Mouse (Mus musculus) hindlimb bud, embryonic 11.5 days (tissue): ENCODE measurements around the gene Gmfg.
A peak's percentile ranks its signal among the peaks of the same experiment; 100 is the strongest.

Source experiments
- DNase-seq: peaks from one replicate; pipeline ENCODE4 v3.0.0-alpha.2; 2012; ENCODE audit warnings: low read depth, low spot score; ENCODE audit errors: extremely low spot score

The Gmfg gene

DNA sequence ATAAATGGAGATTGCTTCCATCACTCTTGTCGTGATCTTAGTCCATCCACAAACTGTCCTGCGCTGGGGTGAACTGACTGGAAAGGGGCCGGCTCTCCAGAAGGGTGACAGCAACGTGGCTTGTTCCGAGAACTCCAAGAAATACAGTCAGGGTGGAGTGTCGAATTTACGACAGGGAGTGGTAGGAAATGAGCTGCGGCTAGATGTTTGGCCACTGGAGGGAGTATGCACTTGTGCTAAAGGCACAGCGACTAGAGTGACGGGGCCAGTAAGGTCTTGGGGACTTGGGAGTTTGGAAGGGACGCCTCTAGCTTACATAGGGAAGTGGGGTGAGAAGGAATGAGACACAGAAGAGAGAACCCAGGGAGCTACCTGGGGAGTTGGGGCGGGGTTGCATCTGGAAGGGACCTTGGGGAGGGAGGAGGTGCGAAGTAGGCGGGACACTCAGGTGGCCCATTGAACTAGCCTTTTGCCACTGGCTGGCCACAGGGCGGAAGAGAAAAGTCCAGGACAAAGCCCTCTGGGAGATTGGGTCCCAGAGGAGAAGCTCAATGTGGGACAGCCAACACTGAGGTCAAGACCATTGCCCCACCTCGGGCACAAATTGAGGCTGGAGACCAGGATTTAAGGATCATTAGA, at the start of gene Gmfg:
Gene Gmfg, plus strand, starts transcription at position 516 of the 639 bp plus-strand sequence.
- DNase-seq: peak; percentile 68

- no peak for DNase-seq
Measured at GRCm38 (mm10) chr7:28390331-28390730, 46.9 kb upstream of the Gmfg start.

GRCm38 (mm10) chr7:28392429-28393271, 44.6 kb upstream of the Gmfg start, which contains the start of the genes Med29 and Paf1:
Gene Med29, minus strand, starts transcription at chr7:28392708.
Gene Paf1, plus strand, starts transcription at chr7:28392951.
- peak; percentile 98 for DNase-seq

GRCm38 (mm10) chr7:28393272-28393951, 43.8 kb upstream of the Gmfg start:
- DNase-seq: no peak

DNA sequence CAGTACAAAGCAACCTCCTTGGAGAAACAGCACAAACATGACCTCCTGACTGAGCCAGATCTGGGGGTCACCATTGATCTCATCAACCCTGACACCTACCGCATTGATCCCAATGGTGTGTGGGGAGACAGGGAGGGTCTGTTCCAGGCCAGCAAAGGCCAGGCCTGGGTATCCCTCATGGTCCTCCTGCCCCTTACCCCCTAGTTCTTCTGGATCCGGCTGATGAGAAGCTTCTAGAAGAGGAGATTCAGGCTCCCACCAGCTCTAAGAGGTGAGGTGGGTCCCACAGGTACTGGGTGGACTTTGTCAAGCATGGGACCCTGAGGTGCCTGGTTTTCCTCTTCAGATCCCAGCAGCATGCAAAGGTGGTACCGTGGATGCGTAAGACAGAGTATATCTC, 41.8 kb upstream of the Gmfg start:
- no peak for DNase-seq

DNA sequence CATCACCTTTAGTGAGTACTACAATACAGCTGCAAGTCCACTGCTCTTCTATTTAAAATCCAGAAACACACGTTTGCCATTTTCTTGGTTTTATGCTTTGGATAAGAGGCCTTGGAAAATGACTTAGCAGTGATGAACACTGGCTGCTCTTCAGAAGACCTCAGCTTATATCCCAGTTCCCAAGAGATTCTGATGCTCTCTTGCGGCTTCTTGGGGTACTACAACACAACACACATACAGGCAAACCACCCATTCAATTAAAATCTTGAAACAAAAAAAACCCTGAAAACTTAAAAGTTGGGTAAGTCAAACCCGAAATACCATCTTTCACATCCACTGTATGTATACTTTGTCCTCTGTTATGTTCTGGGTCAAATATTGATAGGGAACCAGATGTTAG, 39.2 kb upstream of the Gmfg start:
- DNase-seq: no peak

DNA sequence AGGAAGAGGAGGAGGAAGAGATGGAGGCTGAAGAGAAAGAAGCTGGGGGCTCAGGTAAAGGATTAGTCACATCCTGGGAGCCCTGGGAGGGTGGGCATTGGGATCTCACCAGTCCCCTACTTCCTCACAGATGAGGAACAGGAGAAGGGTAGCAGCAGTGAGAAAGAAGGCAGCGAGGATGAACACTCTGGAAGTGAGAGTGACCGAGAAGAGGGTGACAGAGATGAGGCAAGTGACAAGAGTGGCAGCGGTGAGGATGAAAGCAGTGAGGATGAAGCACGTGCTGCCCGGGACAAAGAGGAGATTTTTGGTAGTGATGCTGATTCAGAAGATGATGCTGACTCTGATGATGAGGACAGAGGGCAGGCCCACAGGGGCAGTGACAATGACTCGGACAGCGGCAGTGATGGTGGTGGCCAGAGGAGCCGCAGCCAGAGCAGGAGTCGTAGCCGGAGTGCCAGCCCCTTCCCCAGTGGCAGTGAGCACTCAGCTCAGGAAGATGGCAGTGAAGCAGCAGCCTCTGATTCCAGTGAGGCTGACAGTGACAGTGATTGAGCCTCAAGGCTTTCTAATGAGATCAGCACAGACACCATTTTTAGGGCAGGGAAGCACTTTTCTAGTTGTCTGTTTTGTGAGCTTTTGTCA, 38.4 kb upstream of the Gmfg start:
- no peak for DNase-seq

DNA sequence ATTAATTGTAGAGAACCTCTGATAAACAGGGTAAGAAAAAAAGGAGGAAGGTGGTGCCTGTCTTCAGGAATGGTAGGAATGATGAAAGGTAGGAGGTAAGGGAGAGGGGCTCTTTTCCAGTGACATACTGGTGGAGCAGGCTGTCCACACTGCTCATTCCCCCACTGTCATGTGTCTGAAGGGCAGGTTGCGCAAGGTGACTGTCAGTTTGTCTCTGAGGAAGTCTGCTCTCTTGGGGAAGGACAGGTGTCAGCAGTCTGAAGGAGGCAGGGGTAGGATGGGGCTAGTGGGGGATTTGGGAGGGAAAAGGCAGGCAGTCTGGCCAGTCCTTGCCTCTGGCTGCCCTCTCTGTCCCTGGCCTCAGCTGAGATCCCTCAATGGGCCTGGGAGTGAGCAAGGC, 36.2 kb upstream of the Gmfg start:
- no peak for DNase-seq

GRCm38 (mm10) chr7:28401942-28402341, 35.3 kb upstream of the Gmfg start:
- no peak for DNase-seq

GRCm38 (mm10) chr7:28410841-28411475, 26.3 kb upstream of the Gmfg start:
- DNase-seq: no peak

GRCm38 (mm10) chr7:28412826-28413225, 24.4 kb upstream of the Gmfg start:
- DNase-seq: no peak

DNA sequence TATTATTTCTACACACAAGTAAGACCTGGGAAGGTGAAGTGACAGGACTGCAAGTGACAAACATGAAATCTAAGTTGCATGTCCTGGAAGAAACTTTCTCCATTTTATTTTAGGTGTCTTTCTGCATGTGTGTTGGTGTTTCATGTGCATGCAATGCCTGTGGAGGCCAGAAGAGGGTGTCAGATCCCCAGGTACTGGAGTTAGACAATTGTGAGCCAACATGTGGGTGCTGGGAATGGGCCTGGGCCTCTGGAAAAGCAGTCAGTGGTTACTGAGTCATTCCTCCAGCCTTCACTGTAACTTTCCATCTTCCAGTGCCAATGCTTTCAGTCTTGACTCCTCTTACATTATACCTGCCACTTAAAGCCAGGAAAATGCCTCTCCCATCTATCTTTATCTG, 19.9 kb upstream of the Gmfg start:
- no peak for DNase-seq

GRCm38 (mm10) chr7:28418096-28418670, 19.1 kb upstream of the Gmfg start:
- DNase-seq: no peak

DNA sequence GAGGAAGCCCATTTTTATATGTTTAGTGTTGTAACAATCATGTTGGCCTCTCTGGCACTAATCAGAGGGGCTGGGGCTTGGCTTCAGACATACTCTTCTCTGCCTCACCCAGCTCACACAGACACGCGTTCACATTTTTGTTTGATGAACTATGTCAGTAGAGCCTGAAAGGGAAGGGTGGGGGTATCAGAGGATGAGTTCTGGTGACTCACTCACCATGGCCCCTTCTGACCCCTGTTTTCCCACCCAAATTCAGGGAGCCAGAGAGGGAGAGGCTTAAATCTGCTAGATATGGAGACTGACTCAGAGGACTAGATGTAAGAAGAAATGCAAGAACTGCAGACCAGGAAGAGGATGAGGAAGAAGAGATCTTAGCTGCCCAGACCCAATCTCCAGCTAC, 17.8 kb upstream of the Gmfg start:
- no peak for DNase-seq

DNA sequence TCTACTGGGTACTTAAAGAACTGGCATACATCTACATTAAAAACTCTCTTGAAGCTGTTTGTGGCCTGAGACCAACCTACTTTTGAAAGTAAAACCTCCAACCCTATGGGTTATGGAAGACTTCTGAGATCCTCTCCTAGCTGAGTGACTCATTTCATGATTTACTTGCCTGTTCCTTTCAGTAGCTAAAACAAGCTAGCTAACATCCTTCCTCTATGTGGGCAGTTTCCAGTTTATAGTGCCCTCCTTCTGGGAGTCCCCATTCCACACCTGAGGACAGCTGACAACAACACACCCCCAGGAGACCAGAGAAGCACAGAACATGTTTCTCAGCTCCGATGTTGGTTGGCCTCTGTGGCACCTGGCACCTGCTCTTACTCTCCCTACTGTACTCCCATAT, 14.2 kb upstream of the Gmfg start:
- DNase-seq: no peak

GRCm38 (mm10) chr7:28427738-28428137, 9.5 kb upstream of the Gmfg start:
- no peak for DNase-seq

GRCm38 (mm10) chr7:28430512-28430911, 6.7 kb upstream of the Gmfg start:
- DNase-seq: no peak

GRCm38 (mm10) chr7:28432252-28432651, 5.0 kb upstream of the Gmfg start:
- DNase-seq: no peak

- no peak for DNase-seq
Measured at GRCm38 (mm10) chr7:28435660-28436259, 1.5 kb upstream of the Gmfg start.

DNA sequence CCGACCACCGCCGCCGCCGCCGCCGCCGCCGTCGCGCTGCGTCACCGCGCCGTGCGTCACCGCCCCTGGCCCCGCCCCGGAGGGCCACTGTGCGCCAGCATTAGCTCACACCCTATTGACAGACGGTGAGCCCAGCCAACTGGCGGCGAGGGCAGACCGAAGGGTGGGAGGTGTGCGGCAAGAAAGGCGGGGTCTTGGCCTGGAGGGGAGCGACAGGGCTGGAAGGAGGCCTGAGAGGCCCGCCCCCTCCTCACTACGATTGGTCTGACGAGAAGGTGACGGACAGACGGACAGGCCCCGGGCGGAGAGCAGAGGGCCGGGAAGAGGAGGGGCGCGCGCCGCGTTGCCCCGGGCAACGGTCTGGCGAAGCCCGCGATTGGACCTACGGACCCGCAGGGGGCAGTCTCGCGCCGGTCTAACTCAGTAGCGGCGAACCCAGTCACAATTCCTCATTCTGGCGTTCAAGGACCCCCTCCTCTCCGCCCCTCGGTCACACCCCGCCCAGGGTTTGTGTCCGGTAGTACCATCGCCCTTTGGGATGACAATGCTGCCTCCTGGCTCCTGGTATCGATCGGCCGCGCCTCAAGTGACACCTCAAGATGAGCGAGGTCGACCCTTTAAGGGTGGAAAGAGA, 859 bp upstream of the Gmfg start:
- peak; percentile 86 for DNase-seq
